Mouse (Mus musculus): ENCODE results near the gene Tcf7l2. TPM values are rescaled to one million over a fixed set of nuclear protein-coding genes. Genes with fewer than 3 reads are reported as not detected.

Tcf7l2 gene
- polyA plus RNA-seq, 1 experiment from 2014 or later = 41.7 TPM

- H3K27ac ChIP-seq (replicated peaks) = no peak overlapping the region
- H3K9ac ChIP-seq (ENCODE audit: low read length) = no peak overlapping the region
- 85% methylated on average over 16 of the region's 16 CpGs for WGBS
- H3K9me3 ChIP-seq (ENCODE audit: control insufficient read depth, low read length) = no peaks in the 10 kb centered on the region
- no peak overlapping the region for H3K4me3 ChIP-seq (ENCODE audit: low read depth, low read length)
- no peaks in the 10 kb centered on the region for H3K4me1 ChIP-seq (replicated peaks; ENCODE audit: control insufficient read depth, insufficient read depth)
- no peaks in the 10 kb centered on the region for H3K27me3 ChIP-seq (ENCODE audit: control insufficient read depth, insufficient read depth, low read length)
- peaks cover 15% of the 10 kb centered on the region for H3K36me3 ChIP-seq (ENCODE audit: control insufficient read depth, insufficient read depth, low read length)
- DNase-seq (ENCODE audit: low spot score) (no peak), ATAC-seq (ENCODE audit: low FRiP score, low TSS enrichment) (peak; percentile 30; the same call in 1 of the 2 replicates)
- H3K4me2 ChIP-seq (replicated peaks; ENCODE audit: low read depth) = no peak overlapping the region
- TF ChIP-seq EP300 (optimal IDR thresholded peaks at IDR 0.05) = no peak
- no peak for TF ChIP-seq CTCF (IDR thresholded peaks at IDR 0.05; ENCODE audit: low read depth)
Measured at GRCm38 (mm10) chr19:55925804-55926521, 184.3 kb downstream of the Tcf7l2 start.

- DNase-seq (ENCODE audit: low spot score) = no peak
- WGBS = 85% methylated on average over 16 of the region's 16 CpGs
- H3K4me3 ChIP-seq (ENCODE audit: low read depth, low read length) = no peak overlapping the region
- H3K9ac ChIP-seq (ENCODE audit: low read length) = no peak overlapping the region
- H3K27ac ChIP-seq (replicated peaks) = no peak overlapping the region
- no peak for ATAC-seq (ENCODE audit: low FRiP score, low TSS enrichment)
- H3K4me2 ChIP-seq (replicated peaks; ENCODE audit: low read depth) = no peak overlapping the region
- peaks cover 10% of the 10 kb centered on the region for H3K36me3 ChIP-seq (ENCODE audit: control insufficient read depth, insufficient read depth, low read length)
- no peaks in the 10 kb centered on the region for H3K9me3 ChIP-seq (ENCODE audit: control insufficient read depth, low read length)
- no peaks in the 10 kb centered on the region for H3K4me1 ChIP-seq (replicated peaks; ENCODE audit: control insufficient read depth, insufficient read depth)
- H3K27me3 ChIP-seq (ENCODE audit: control insufficient read depth, insufficient read depth, low read length) = no peaks in the 10 kb centered on the region
- TF ChIP-seq EP300 (optimal IDR thresholded peaks at IDR 0.05) (no peak), CTCF (IDR thresholded peaks at IDR 0.05; ENCODE audit: low read depth) (no peak)
Measured at GRCm38 (mm10) chr19:55926858-55927673, 185.4 kb downstream of the Tcf7l2 start.

- ATAC-seq (ENCODE audit: low FRiP score, low TSS enrichment) (no peak), DNase-seq (ENCODE audit: low spot score) (no peak)
- Histone ChIP-seq H3K9ac (ENCODE audit: low read length) (no peak overlapping the region), H3K4me3 (ENCODE audit: low read depth, low read length) (no peak overlapping the region), H3K27me3 (ENCODE audit: control insufficient read depth, insufficient read depth, low read length) (no peaks in the 10 kb centered on the region), H3K9me3 (ENCODE audit: control insufficient read depth, low read length) (no peaks in the 10 kb centered on the region), H3K36me3 (ENCODE audit: control insufficient read depth, insufficient read depth, low read length) (peaks cover 5% of the 10 kb centered on the region), H3K4me1 (replicated peaks; ENCODE audit: control insufficient read depth, insufficient read depth) (no peaks in the 10 kb centered on the region), H3K4me2 (replicated peaks; ENCODE audit: low read depth) (no peak overlapping the region), H3K27ac (replicated peaks) (no peak overlapping the region)
- TF ChIP-seq EP300 (optimal IDR thresholded peaks at IDR 0.05) = no peak
- TF ChIP-seq CTCF (IDR thresholded peaks at IDR 0.05; ENCODE audit: low read depth) = no peak
- WGBS = 88% methylated on average over 9 of the region's 9 CpGs
Measured at GRCm38 (mm10) chr19:55927674-55928061, 186.0 kb downstream of the Tcf7l2 start.

DNA sequence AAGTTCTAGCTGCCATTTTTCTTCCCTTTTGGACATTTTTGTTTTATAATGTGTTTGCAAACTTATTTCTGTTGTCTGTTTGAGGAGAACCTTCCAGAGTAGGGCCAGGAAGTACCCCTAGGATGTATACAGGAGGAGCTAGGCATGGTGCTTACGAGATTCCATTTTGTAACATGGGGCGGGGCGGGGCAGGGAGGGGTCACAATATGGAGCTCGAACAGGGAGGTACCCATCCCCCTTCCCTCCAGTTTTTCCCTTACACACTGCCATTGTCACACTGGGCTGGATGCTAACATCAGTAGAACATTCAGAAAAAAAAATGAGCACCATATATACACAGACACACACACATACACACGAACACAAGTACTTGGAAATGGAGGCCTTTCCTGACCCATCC is 187.1 kb downstream of the Tcf7l2 start:
- no peak overlapping the region for H3K27ac ChIP-seq (replicated peaks)
- no peak overlapping the region for H3K4me2 ChIP-seq (replicated peaks; ENCODE audit: low read depth)
- no peaks in the 10 kb centered on the region for H3K27me3 ChIP-seq (ENCODE audit: control insufficient read depth, insufficient read depth, low read length)
- ATAC-seq (ENCODE audit: low FRiP score, low TSS enrichment) (no peak), DNase-seq (ENCODE audit: low spot score) (no peak)
- H3K4me1 ChIP-seq (replicated peaks; ENCODE audit: control insufficient read depth, insufficient read depth) = no peaks in the 10 kb centered on the region
- WGBS = 77% methylated on average over 5 of the region's 5 CpGs
- no peak overlapping the region for H3K9ac ChIP-seq (ENCODE audit: low read length)
- TF ChIP-seq EP300 (optimal IDR thresholded peaks at IDR 0.05) (no peak), CTCF (IDR thresholded peaks at IDR 0.05; ENCODE audit: low read depth) (no peak)
- no peaks in the 10 kb centered on the region for H3K9me3 ChIP-seq (ENCODE audit: control insufficient read depth, low read length)
- H3K4me3 ChIP-seq (ENCODE audit: low read depth, low read length) = no peak overlapping the region
- H3K36me3 ChIP-seq (ENCODE audit: control insufficient read depth, insufficient read depth, low read length) = peaks cover 5% of the 10 kb centered on the region

DNA sequence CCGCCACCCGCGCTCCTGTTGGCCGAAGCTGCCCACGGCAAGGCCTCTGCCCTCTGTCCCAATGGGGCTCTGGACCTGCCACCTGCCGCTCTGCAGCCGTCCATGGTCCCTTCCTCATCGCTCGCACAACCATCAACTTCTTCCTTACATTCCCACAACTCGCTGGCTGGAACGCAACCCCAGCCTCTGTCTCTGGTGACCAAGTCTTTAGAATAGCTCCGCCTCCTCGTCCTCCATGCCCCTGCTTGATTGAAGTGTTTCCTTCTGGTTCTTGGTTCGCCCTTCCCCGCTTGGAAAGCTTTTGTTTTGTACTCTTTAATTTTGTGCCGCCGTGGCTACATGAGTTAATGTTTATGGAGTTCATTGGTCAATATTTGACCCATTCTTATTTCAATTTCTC is 190.0 kb downstream of the Tcf7l2 start:
- Histone ChIP-seq H3K27me3 (ENCODE audit: control insufficient read depth, insufficient read depth, low read length) (no peaks in the 10 kb centered on the region), H3K4me2 (replicated peaks; ENCODE audit: low read depth) (no peak overlapping the region), H3K4me1 (replicated peaks; ENCODE audit: control insufficient read depth, insufficient read depth) (0 out of 2 replicates have a peak, but pooled peaks cover 4% of the 10 kb centered on the region), H3K9ac (ENCODE audit: low read length) (no peak overlapping the region), H3K27ac (replicated peaks) (no peak overlapping the region), H3K36me3 (ENCODE audit: control insufficient read depth, insufficient read depth, low read length) (peaks cover 5% of the 10 kb centered on the region), H3K9me3 (ENCODE audit: control insufficient read depth, low read length) (no peaks in the 10 kb centered on the region), H3K4me3 (ENCODE audit: low read depth, low read length) (no peak overlapping the region)
- no peak for TF ChIP-seq CTCF (IDR thresholded peaks at IDR 0.05; ENCODE audit: low read depth)
- no peak for TF ChIP-seq EP300 (optimal IDR thresholded peaks at IDR 0.05)
- ATAC-seq (ENCODE audit: low FRiP score, low TSS enrichment) (no peak), DNase-seq (ENCODE audit: low spot score) (no peak)
- WGBS = 92% methylated on average over 17 of the region's 17 CpGs

Measured in stomach, postnatal 0 days (tissue).